Mouse (Mus musculus): ENCODE results near the gene Lamtor2.

Gene Lamtor2

GRCm38 (mm10) chr3:88503881-88504746 is 48.8 kb downstream of the Lamtor2 start:
- DNase-seq (ENCODE audit: low spot score), result no peak

- peak; percentile 60 for DNase-seq (ENCODE audit: low spot score)
Observed at GRCm38 (mm10) chr3:88503505-88503863, 49.4 kb downstream of the Lamtor2 start.

DNA sequence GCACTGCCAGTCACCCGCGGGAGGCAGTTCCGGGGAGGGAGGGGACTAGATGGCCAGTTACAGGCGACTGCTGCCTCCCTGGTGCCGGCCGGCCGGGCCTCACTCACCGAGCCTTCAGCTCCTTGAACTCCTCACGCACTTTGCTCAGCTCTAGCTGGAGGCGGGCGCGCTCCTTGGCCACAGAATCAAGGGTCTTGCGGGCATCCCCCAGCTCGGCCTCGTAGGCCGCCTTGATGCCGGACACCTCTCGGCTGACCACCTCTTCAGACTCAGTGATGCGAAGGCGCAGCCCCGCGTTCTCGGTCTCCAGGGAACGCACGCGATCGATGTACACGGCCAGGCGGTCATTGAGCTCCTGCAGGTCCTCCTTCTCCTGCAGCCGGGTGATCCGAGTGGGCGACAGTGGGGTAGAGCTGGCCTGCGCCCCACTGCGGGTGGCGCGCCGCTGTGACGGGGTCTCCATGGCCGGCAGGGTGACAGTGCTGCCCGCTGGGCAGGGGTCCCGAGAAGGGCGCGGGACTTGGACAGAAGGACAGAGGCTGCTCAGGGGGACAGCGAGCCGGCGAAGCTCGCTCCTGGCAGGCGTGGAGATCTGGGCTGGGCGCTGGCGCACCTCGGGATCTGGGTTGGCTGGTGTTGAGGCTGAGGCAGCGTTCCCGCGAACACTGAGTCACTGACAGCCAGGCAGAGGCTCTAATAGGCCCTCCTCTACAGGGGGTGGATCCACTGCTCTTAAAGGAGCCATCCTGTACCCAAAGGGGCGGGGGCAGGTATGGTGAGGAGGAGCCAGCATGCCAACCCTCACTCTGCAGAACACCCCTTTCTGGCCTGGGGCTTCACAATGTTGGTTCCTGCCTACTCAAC is 50.0 kb downstream of the Lamtor2 start:
- peak; percentile 88 for DNase-seq (ENCODE audit: low spot score)

- DNase-seq (ENCODE audit: low spot score), result peak; percentile 52
Observed at GRCm38 (mm10) chr3:88502031-88502571, 50.8 kb downstream of the Lamtor2 start.

- no peak for DNase-seq (ENCODE audit: low spot score)
Observed at GRCm38 (mm10) chr3:88501366-88502030, 51.4 kb downstream of the Lamtor2 start.

DNA sequence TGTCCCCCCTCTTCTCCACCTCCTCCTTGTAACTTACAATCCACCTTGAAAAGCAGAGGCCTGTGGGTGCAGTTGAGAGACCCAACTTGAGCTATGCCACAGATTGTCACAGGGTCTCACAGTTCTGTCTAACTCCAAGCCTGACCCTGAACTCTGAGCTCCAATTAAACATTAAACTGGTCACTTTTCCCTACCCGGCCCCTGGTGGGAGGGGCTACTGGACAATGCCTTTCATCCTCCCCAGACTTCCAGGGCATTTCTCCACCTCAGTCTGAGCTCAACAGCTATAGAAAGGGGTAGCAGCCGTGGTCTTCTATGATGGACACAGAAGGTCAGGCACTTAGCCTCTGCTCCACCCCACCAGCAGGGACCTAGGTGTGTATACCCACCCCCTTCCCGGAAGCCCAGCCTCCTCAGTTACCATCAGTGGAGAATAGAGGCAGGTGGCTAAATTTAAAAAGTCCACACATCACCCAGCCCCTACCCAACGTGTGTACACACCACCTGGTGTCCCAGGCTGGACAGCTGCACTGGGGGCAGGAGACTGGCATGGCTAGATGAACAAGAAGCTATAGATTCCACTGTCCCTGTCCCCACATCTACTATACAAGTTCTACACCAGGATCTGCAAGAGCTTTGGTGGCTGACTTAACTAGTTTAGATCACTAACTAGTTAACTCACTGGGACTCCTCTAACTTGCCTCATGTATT is 52.1 kb downstream of the Lamtor2 start:
- no peak for DNase-seq (ENCODE audit: low spot score)

- no peak for DNase-seq (ENCODE audit: low spot score)
Observed at GRCm38 (mm10) chr3:88500087-88500486, 52.8 kb downstream of the Lamtor2 start.
